Mouse (Mus musculus): ENCODE measurements around the gene Lrriq1.

DNA sequence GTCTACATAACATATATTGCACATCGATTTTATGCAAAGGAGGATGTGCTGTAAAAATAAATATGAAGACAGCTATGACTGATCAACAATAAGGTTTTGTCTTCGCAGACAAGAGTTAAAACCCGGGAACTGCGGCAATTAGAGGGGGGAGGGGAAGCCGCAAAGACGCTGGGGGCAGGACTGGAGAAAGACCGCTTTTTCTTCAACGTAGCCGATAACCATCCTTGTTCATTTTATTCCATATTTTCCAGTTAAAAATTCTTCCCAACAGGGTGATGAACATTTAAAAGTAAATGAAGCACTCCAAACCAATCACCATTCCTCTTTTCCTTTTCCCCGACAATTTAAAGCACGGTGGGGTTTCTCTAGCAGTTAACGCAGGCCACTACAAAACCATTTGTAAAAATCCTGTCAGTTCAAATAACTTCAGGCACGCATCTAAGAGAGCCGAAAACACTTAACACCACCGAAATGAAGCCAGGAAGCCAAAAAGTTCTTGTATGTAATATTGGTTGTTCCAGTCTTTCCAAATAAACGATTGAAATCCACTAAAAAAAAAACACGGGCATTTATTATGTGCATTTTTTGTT, 209.4 kb downstream of the Lrriq1 start:
- TF ChIP-seq CTCF (IDR thresholded peaks at IDR 0.05; ENCODE audit: insufficient read depth, low read depth, low read length) (no peak), POLR2A (IDR thresholded peaks at IDR 0.05; ENCODE audit: insufficient read depth, low read depth, low read length) (no peak)

Measured in olfactory bulb, adult 2 months (tissue).